Mouse (Mus musculus): Measurements from ENCODE around the gene Map10. TPM values are rescaled to one million over a fixed set of nuclear protein-coding genes. Genes with fewer than 3 reads are reported as not detected.

Map10 gene
- total and polyA plus RNA-seq, 3 experiments, result 1.5 to 5.9 (median 4.9) TPM

- H3K27ac ChIP-seq, result no peak overlapping the region
- no peak for DNase-seq
- H3K79me2 ChIP-seq (replicated peaks; ENCODE audit: control insufficient read depth, insufficient read depth, low read length), result no peaks in the 10 kb centered on the region
- no peaks in the 10 kb centered on the region for H3K4me1 ChIP-seq (ENCODE audit: control insufficient read depth, insufficient read depth, low read length)
- WGBS, result 81% methylated on average over 7 of the region's 7 CpGs
- TF ChIP-seq CTCF (IDR thresholded peaks at IDR 0.05), result no peak
- TF ChIP-seq EP300 (IDR thresholded peaks at IDR 0.05; ENCODE audit: insufficient read depth, low read depth, low read length), result no peak
- TF ChIP-seq POLR2A (IDR thresholded peaks at IDR 0.05; ENCODE audit: insufficient read depth, low read depth, low read length), result no peak
- no peaks in the 10 kb centered on the region for H3K36me3 ChIP-seq (ENCODE audit: control insufficient read depth, insufficient read depth, low read length)
- no peak overlapping the region for H3K9ac ChIP-seq (ENCODE audit: low read depth, low read length)
- intact Hi-C loops (cut with DNase I), result loop anchor here (5.0 kb wide), 1 partner anchor 41 kb away; no protein-coding TSS in a partner anchor
- no peaks in the 10 kb centered on the region for H3K27me3 ChIP-seq (ENCODE audit: control insufficient read depth, insufficient read depth, low read length)
- no peak overlapping the region for H3K4me3 ChIP-seq
These were observed 36.2 kb downstream of the Map10 start for GRCm38 (mm10) chr8:125705816-125706215.

GRCm38 (mm10) chr8:125709171-125709570 is 39.6 kb downstream of the Map10 start:
- H3K9ac ChIP-seq (ENCODE audit: low read depth, low read length), result no peak overlapping the region
- no peak overlapping the region for H3K27ac ChIP-seq
- H3K4me1 ChIP-seq (ENCODE audit: control insufficient read depth, insufficient read depth, low read length), result no peaks in the 10 kb centered on the region
- no peak for DNase-seq
- H3K4me3 ChIP-seq, result no peak overlapping the region
- H3K27me3 ChIP-seq (ENCODE audit: control insufficient read depth, insufficient read depth, low read length), result no peaks in the 10 kb centered on the region
- H3K36me3 ChIP-seq (ENCODE audit: control insufficient read depth, insufficient read depth, low read length), result no peaks in the 10 kb centered on the region
- no peaks in the 10 kb centered on the region for H3K79me2 ChIP-seq (replicated peaks; ENCODE audit: control insufficient read depth, insufficient read depth, low read length)
- TF ChIP-seq CTCF (IDR thresholded peaks at IDR 0.05) (no peak), POLR2A (IDR thresholded peaks at IDR 0.05; ENCODE audit: insufficient read depth, low read depth, low read length) (no peak), EP300 (IDR thresholded peaks at IDR 0.05; ENCODE audit: insufficient read depth, low read depth, low read length) (no peak)
- 82% methylated on average over 5 of the region's 5 CpGs for WGBS
- intact Hi-C loops (cut with DNase I), result loop anchor here (5.0 kb wide), 1 partner anchor 38 kb away; no protein-coding TSS in a partner anchor

GRCm38 (mm10) chr8:125711514-125711913 is 41.9 kb downstream of the Map10 start:
- TF ChIP-seq EP300 (IDR thresholded peaks at IDR 0.05; ENCODE audit: insufficient read depth, low read depth, low read length), result no peak
- no peak for TF ChIP-seq POLR2A (IDR thresholded peaks at IDR 0.05; ENCODE audit: insufficient read depth, low read depth, low read length)

GRCm38 (mm10) chr8:125716211-125716610 is 46.6 kb downstream of the Map10 start:
- TF ChIP-seq EP300 (IDR thresholded peaks at IDR 0.05; ENCODE audit: insufficient read depth, low read depth, low read length), result no peak
- no peak for TF ChIP-seq CTCF (IDR thresholded peaks at IDR 0.05)
- no peak for TF ChIP-seq POLR2A (IDR thresholded peaks at IDR 0.05; ENCODE audit: insufficient read depth, low read depth, low read length)
- Histone ChIP-seq H3K27ac (no peak overlapping the region), H3K79me2 (replicated peaks; ENCODE audit: control insufficient read depth, insufficient read depth, low read length) (no peaks in the 10 kb centered on the region), H3K36me3 (ENCODE audit: control insufficient read depth, insufficient read depth, low read length) (no peaks in the 10 kb centered on the region), H3K27me3 (ENCODE audit: control insufficient read depth, insufficient read depth, low read length) (no peaks in the 10 kb centered on the region), H3K4me3 (no peak overlapping the region), H3K4me1 (ENCODE audit: control insufficient read depth, insufficient read depth, low read length) (no peaks in the 10 kb centered on the region), H3K9ac (ENCODE audit: low read depth, low read length) (no peak overlapping the region)
- DNase-seq, result no peak
- WGBS, result 46% methylated on average over 4 of the region's 4 CpGs
- intact Hi-C loops (cut with DNase I), result no loop called here

More at GRCm38 (mm10) chr8:125711514-125711913, 41.9 kb downstream of the Map10 start:
- 68% methylated on average over 5 of the region's 5 CpGs for WGBS
- Histone ChIP-seq H3K27me3 (ENCODE audit: control insufficient read depth, insufficient read depth, low read length) (no peaks in the 10 kb centered on the region), H3K4me3 (no peak overlapping the region), H3K4me1 (ENCODE audit: control insufficient read depth, insufficient read depth, low read length) (no peaks in the 10 kb centered on the region), H3K36me3 (ENCODE audit: control insufficient read depth, insufficient read depth, low read length) (no peaks in the 10 kb centered on the region), H3K79me2 (replicated peaks; ENCODE audit: control insufficient read depth, insufficient read depth, low read length) (no peaks in the 10 kb centered on the region), H3K27ac (no peak overlapping the region), H3K9ac (ENCODE audit: low read depth, low read length) (no peak overlapping the region)
- no peak for DNase-seq
- intact Hi-C loops (cut with DNase I), result no loop called here

GRCm38 (mm10) chr8:125716613-125717012 is 47.0 kb downstream of the Map10 start:
- TF ChIP-seq EP300 (IDR thresholded peaks at IDR 0.05; ENCODE audit: insufficient read depth, low read depth, low read length) (no peak), POLR2A (IDR thresholded peaks at IDR 0.05; ENCODE audit: insufficient read depth, low read depth, low read length) (no peak), CTCF (IDR thresholded peaks at IDR 0.05) (no peak)
- DNase-seq, result no peak
- Histone ChIP-seq H3K9ac (ENCODE audit: low read depth, low read length) (no peak overlapping the region), H3K27me3 (ENCODE audit: control insufficient read depth, insufficient read depth, low read length) (no peaks in the 10 kb centered on the region), H3K4me1 (ENCODE audit: control insufficient read depth, insufficient read depth, low read length) (no peaks in the 10 kb centered on the region), H3K36me3 (ENCODE audit: control insufficient read depth, insufficient read depth, low read length) (no peaks in the 10 kb centered on the region), H3K79me2 (replicated peaks; ENCODE audit: control insufficient read depth, insufficient read depth, low read length) (no peaks in the 10 kb centered on the region), H3K4me3 (no peak overlapping the region), H3K27ac (no peak overlapping the region)
- 61% methylated on average over 7 of the region's 7 CpGs for WGBS
- intact Hi-C loops (cut with DNase I), result no loop called here

GRCm38 (mm10) chr8:125718914-125719313 is 49.3 kb downstream of the Map10 start:
- no peaks in the 10 kb centered on the region for H3K79me2 ChIP-seq (replicated peaks; ENCODE audit: control insufficient read depth, insufficient read depth, low read length)
- no peak for DNase-seq
- no peak overlapping the region for H3K27ac ChIP-seq
- no peaks in the 10 kb centered on the region for H3K27me3 ChIP-seq (ENCODE audit: control insufficient read depth, insufficient read depth, low read length)
- H3K9ac ChIP-seq (ENCODE audit: low read depth, low read length), result no peak overlapping the region
- TF ChIP-seq EP300 (IDR thresholded peaks at IDR 0.05; ENCODE audit: insufficient read depth, low read depth, low read length) (no peak), POLR2A (IDR thresholded peaks at IDR 0.05; ENCODE audit: insufficient read depth, low read depth, low read length) (no peak), CTCF (IDR thresholded peaks at IDR 0.05) (peak; percentile 58)
- no peak overlapping the region for H3K4me3 ChIP-seq
- no peaks in the 10 kb centered on the region for H3K36me3 ChIP-seq (ENCODE audit: control insufficient read depth, insufficient read depth, low read length)
- whole genome bisulfite sequencing, result 72% methylated on average over 4 of the region's 4 CpGs
- H3K4me1 ChIP-seq (ENCODE audit: control insufficient read depth, insufficient read depth, low read length), result no peaks in the 10 kb centered on the region
- intact Hi-C loops (cut with DNase I), result no loop called here
